Mouse (Mus musculus): Measurements from ENCODE around the gene Ms4a4b. TPM values are rescaled to one million over a fixed set of nuclear protein-coding genes. Genes with fewer than 3 reads are reported as not detected.

Gene Ms4a4b
- 3,157 TPM for polyA plus RNA-seq (2017; shearing (Covaris generic))

DNA sequence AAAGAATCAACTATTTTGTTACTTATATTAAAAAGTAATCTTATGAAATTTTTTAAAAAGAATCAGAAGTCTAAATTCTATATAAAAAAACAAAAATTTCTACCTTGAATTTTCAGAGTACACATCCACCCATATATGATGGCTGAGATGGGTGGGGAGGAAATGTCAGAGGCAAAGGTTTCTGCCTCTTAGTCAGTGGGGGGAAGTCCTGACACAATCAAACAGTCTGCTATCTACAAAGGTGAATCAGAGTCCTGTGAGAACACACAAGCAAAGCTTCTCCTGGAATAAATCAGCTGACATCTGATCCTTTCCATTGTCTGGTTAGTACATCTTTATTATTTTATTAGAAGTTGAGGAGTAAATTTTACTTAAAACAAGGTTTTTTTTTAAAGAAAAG, at the start of gene Ms4a4b:
Ms4a4b (plus strand) TSS at position 216 of the 400 bp plus-strand sequence.

GRCm38 (mm10) chr19:11404527-11404926, 38.8 kb upstream of the Ms4a4b start, which contains the start of gene Ms4a4c:
TSS of gene Ms4a4c (plus strand) at chr19:11404770.

DNA sequence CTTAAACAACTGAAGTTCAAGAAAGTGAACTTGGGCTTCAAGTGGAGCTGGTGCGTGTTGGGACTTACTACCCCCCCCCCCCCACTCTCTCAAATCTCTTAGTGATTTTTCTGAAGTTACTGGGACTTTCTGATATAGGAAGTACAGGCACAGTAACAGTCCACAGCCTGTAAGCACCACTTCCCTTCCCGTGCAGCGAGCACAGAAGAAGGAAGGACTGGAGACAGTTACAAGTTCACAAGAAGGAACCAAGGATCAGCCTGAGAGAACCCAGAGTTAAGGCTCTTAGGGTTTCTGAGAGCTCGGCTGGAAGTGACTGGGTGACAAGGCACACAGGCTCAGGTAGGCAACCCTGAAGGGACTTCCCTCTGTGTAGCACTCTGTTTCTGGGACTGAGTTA, 25.9 kb downstream of the Ms4a4b start, which contains the start of gene Ms4a6c:
Ms4a6c (plus strand) TSS at position 152 of the 400 bp plus-strand sequence.

GRCm38 (mm10) chr19:11485746-11486145, 42.4 kb downstream of the Ms4a4b start, which contains the start of gene Gm8369:
TSS of gene Gm8369 (plus strand) at chr19:11485938.

DNA sequence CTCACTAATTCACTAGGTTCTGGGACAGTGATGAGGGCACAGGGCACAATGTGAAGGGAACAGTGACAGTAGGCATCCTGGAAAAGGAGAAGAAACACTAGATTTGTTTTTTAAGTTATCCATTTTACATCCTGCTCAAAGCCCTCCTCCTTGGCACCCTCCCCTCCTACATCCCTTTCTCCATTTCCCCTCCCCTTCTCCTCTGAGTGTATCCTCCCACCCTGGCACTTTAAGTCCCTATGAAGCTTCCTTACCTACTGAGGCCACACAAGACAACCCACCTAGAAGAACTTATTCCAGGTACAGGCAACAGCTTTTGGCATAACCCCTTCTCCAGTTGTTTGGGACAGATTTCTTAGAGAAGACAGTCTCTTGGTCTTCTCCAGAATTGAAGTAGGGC, 72.9 kb downstream of the Ms4a4b start, which contains the start of gene Ms4a6b:
Ms4a6b (plus strand) TSS at position 267 of the 400 bp plus-strand sequence.

Other genes with a start within 250 kb of the Ms4a4b start
- not detected for gene Ms4a13, start 246.8 kb upstream of the Ms4a4b start, polyA plus RNA-seq (2017; shearing (Covaris generic))
- gene Ms4a12, start 211.1 kb upstream of the Ms4a4b start, polyA plus RNA-seq (2017; shearing (Covaris generic)), result not detected
- 2.6 TPM for gene Ms4a1, start 177.3 kb upstream of the Ms4a4b start, polyA plus RNA-seq (2017; shearing (Covaris generic))
- gene Ms4a5, start 159.7 kb upstream of the Ms4a4b start, polyA plus RNA-seq (2017; shearing (Covaris generic)), result not detected
- 0.07 TPM for gene Ms4a14, start 129.1 kb upstream of the Ms4a4b start, polyA plus RNA-seq (2017; shearing (Covaris generic))
- gene Ms4a7, start 107.4 kb upstream of the Ms4a4b start, polyA plus RNA-seq (2017; shearing (Covaris generic)), result 0.28 TPM
- 1.1 TPM for gene Ms4a4a, start 68.0 kb upstream of the Ms4a4b start, polyA plus RNA-seq (2017; shearing (Covaris generic))
- gene Ms4a4c, start 38.8 kb upstream of the Ms4a4b start, polyA plus RNA-seq (2017; shearing (Covaris generic)), result 88.3 TPM
- 11.8 TPM for gene Ms4a6c, start 25.8 kb downstream of the Ms4a4b start, polyA plus RNA-seq (2017; shearing (Covaris generic))
- 403 TPM for gene Gm8369, start 42.4 kb downstream of the Ms4a4b start, polyA plus RNA-seq (2017; shearing (Covaris generic))
- 932 TPM for gene Ms4a6b, start 73.0 kb downstream of the Ms4a4b start, polyA plus RNA-seq (2017; shearing (Covaris generic))
- 1.6 TPM for gene Ms4a4d, start 93.2 kb downstream of the Ms4a4b start, polyA plus RNA-seq (2017; shearing (Covaris generic))
- 7.8 TPM for gene Ms4a6d, start 161.3 kb downstream of the Ms4a4b start, polyA plus RNA-seq (2017; shearing (Covaris generic))
- gene Ms4a2, start 180.2 kb downstream of the Ms4a4b start, polyA plus RNA-seq (2017; shearing (Covaris generic)), result 0.31 TPM
- not detected for gene Ms4a3, start 197.3 kb downstream of the Ms4a4b start, polyA plus RNA-seq (2017; shearing (Covaris generic))
- gene Oosp2, start 217.0 kb downstream of the Ms4a4b start, polyA plus RNA-seq (2017; shearing (Covaris generic)), result not detected
- not detected for gene Oosp1, start 247.6 kb downstream of the Ms4a4b start, polyA plus RNA-seq (2017; shearing (Covaris generic))